Mouse (Mus musculus) myocyte (in vitro differentiated cells): ENCODE data around the gene Anapc13. TPM values are rescaled to one million over a fixed set of nuclear protein-coding genes. Genes with fewer than 3 reads are reported as not detected.

Experiments
- H3K27me3 ChIP-seq: one replicate; pipeline ENCODE4 v1.6.1; 2011; ENCODE audit not compliant: control insufficient read depth, insufficient read depth, insufficient read length
- H3K36me3 ChIP-seq: one replicate; pipeline ENCODE4 v1.6.1; 2011; ENCODE audit not compliant: control insufficient read depth, insufficient read depth
- H3K4me2 ChIP-seq: one replicate; pipeline ENCODE4 v1.6.1; 2011; ENCODE audit warnings: low read depth, control low read depth
- H3K4me3 ChIP-seq: one replicate; pipeline ENCODE4 v1.5.1; 2011; ENCODE audit warnings: mild to moderate bottlenecking, control low read depth, moderate library complexity
- H3K79me2 ChIP-seq: one replicate; pipeline ENCODE4 v1.6.1; 2011; ENCODE audit not compliant: control insufficient read depth, insufficient read depth
- H3ac ChIP-seq: one replicate; pipeline ENCODE4 v1.6.1; 2011; ENCODE audit not compliant: control insufficient read depth, insufficient read length
- CEBPB ChIP-seq: IDR thresholded peaks from 2 replicates; pipeline ENCODE4 v1.6.1; 2011; ENCODE audit warnings: mild to moderate bottlenecking, moderate library complexity; ENCODE audit not compliant: poor library complexity, insufficient read depth, severe bottlenecking
- E2F4 ChIP-seq: IDR thresholded peaks from one replicate; pipeline ENCODE4 v1.6.1; 2011; ENCODE audit warnings: mild to moderate bottlenecking, control low read depth, moderate library complexity; ENCODE audit not compliant: insufficient read depth
- MAX ChIP-seq: IDR thresholded peaks from one replicate; pipeline ENCODE4 v1.6.1; 2011; ENCODE audit warnings: low read depth, mild to moderate bottlenecking, control low read depth
- MYOD1 ChIP-seq, 3 experiments: IDR thresholded peaks; one replicate each; pipeline ENCODE4 v1.6.1; 2011; ENCODE audit warnings: control low read depth in 2 of 3, low read depth in 2 of 3, mild to moderate bottlenecking in 2 of 3, moderate library complexity in 1 of 3; ENCODE audit not compliant: insufficient read length in 2 of 3, control insufficient read depth in 1 of 3
- MYOG ChIP-seq, 3 experiments: IDR thresholded peaks; one replicate each; pipeline ENCODE4 v1.6.1; 2011; ENCODE audit warnings: control low read depth in 2 of 3, low read depth in 2 of 3, mild to moderate bottlenecking in 2 of 3; ENCODE audit not compliant: insufficient read length in 2 of 3, control insufficient read depth in 1 of 3, insufficient read depth in 1 of 3
- POLR2A ChIP-seq: IDR thresholded peaks from one replicate; pipeline ENCODE4 v1.6.1; 2011; ENCODE audit warnings: low read depth, mild to moderate bottlenecking, control low read depth, moderate library complexity; ENCODE audit not compliant: insufficient read length
- POLR2AphosphoS2 ChIP-seq: IDR thresholded peaks from one replicate; pipeline ENCODE4 v1.6.1; 2011; ENCODE audit warnings: low read depth, control low read depth; ENCODE audit not compliant: insufficient read length
- REST ChIP-seq: IDR thresholded peaks from one replicate; pipeline ENCODE4 v1.6.1; 2011; ENCODE audit warnings: mild to moderate bottlenecking, control low read depth, moderate library complexity; ENCODE audit not compliant: insufficient read depth, insufficient read length
- SRF ChIP-seq: IDR thresholded peaks from one replicate; pipeline ENCODE4 v1.6.1; 2011; ENCODE audit warnings: low read depth; ENCODE audit not compliant: control insufficient read depth, insufficient read length
- TCF12 ChIP-seq: IDR thresholded peaks from one replicate; pipeline ENCODE4 v1.6.1; 2011; ENCODE audit warnings: mild to moderate bottlenecking, control low read depth; ENCODE audit not compliant: poor library complexity, insufficient read depth, severe bottlenecking
- TCF3 ChIP-seq: IDR thresholded peaks from one replicate; pipeline ENCODE4 v1.6.1; 2011; ENCODE audit warnings: low read depth, control low read depth; ENCODE audit not compliant: insufficient read length
- USF1 ChIP-seq: IDR thresholded peaks from one replicate; pipeline ENCODE4 v1.6.1; 2011; ENCODE audit warnings: low read depth, mild to moderate bottlenecking, control low read depth, moderate library complexity
- polyA plus RNA-seq: library from polyadenylated mRNA; unstranded; fragments of >200 nt; fragmentation: generic; extraction: Trizol; gene quantifications from one replicate; pipeline ENCODE4 v1.2.1, GENCODE M21; 2012; ENCODE audit warnings: missing spikeins

Anapc13 gene
- polyA plus RNA-seq, 1 experiment = 144 TPM

- Histone ChIP-seq H3K4me2 (peak overlapping the region; percentile 81), H3ac (no peak overlapping the region), H3K4me3 (no peak overlapping the region), H3K27me3 (no peaks in the 10 kb centered on the region), H3K36me3 (no peaks in the 10 kb centered on the region), H3K79me2 (no peaks in the 10 kb centered on the region)
- no peak for TF ChIP-seq POLR2AphosphoS2
- TF ChIP-seq CEBPB = no peak
- no peak for TF ChIP-seq MAX
- no peak for TF ChIP-seq MYOG (IDR thresholded peaks at IDR 0.05; ENCODE audit: control insufficient read depth in 1 of 3, insufficient read depth in 1 of 3, insufficient read length in 2 of 3, low read depth in 2 of 3)
- no peak for TF ChIP-seq MYOD1 (IDR thresholded peaks at IDR 0.05; ENCODE audit: control insufficient read depth in 1 of 3, insufficient read length in 2 of 3, low read depth in 2 of 3)
- no peak for TF ChIP-seq TCF3
- no peak for TF ChIP-seq POLR2A
- no peak for TF ChIP-seq SRF
- no peak for TF ChIP-seq USF1
- no peak for TF ChIP-seq E2F4
- no peak for TF ChIP-seq REST
- TF ChIP-seq TCF12 = no peak
These were observed 25.2 kb downstream of the Anapc13 start for GRCm38 (mm10) chr9:102651199-102651720.

GRCm38 (mm10) chr9:102656355-102657095 is 30.4 kb downstream of the Anapc13 start:
- no peaks in the 10 kb centered on the region for H3K27me3 ChIP-seq
- no peak overlapping the region for H3K4me2 ChIP-seq
- H3ac ChIP-seq = no peak overlapping the region
- no peaks in the 10 kb centered on the region for H3K79me2 ChIP-seq
- H3K36me3 ChIP-seq = no peaks in the 10 kb centered on the region
- TF ChIP-seq SRF = no peak
- TF ChIP-seq REST = no peak
- TF ChIP-seq TCF12 = no peak
- no peak for TF ChIP-seq POLR2AphosphoS2
- no peak for TF ChIP-seq MYOG (IDR thresholded peaks at IDR 0.05; ENCODE audit: control insufficient read depth in 1 of 3, insufficient read depth in 1 of 3, insufficient read length in 2 of 3, low read depth in 2 of 3)
- no peak for TF ChIP-seq POLR2A
- TF ChIP-seq E2F4 = no peak
- no peak for TF ChIP-seq MYOD1 (IDR thresholded peaks at IDR 0.05; ENCODE audit: control insufficient read depth in 1 of 3, insufficient read length in 2 of 3, low read depth in 2 of 3)
- TF ChIP-seq MAX = no peak
- no peak overlapping the region for H3K4me3 ChIP-seq

DNA sequence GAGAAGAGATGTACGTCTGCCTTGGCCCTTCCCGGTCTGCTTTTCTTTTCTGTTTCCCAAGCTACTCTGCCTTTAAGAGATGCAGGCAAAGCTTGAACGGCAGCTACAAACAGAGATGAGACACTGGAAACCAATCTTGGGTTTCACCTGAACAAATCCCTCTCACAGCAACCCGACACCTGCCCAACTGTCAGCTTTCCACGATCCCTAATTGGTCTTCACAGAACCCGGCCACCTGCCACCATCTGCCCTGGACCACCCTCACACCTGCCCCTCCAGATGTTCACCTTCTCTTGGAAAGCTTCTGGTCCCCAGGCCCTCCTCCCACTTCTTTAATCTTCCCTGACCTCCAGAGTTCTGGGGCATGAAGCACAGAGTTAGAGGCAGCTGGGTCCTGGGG is 42.0 kb downstream of the Anapc13 start:
- TF ChIP-seq REST (no peak), TCF12 (no peak), SRF (no peak), MAX (no peak), CEBPB (no peak), MYOD1 (IDR thresholded peaks at IDR 0.05; ENCODE audit: control insufficient read depth in 1 of 3, insufficient read length in 2 of 3, low read depth in 2 of 3) (peak in 1 of 3 experiments; percentile 6), TCF3 (no peak)
- Histone ChIP-seq H3ac (no peak overlapping the region), H3K27me3 (no peaks in the 10 kb centered on the region), H3K79me2 (no peaks in the 10 kb centered on the region), H3K36me3 (no peaks in the 10 kb centered on the region), H3K4me3 (no peak overlapping the region), H3K4me2 (no peak overlapping the region)

- no peaks in the 10 kb centered on the region for H3K79me2 ChIP-seq
- no peaks in the 10 kb centered on the region for H3K36me3 ChIP-seq
- no peak overlapping the region for H3ac ChIP-seq
- H3K4me3 ChIP-seq = no peak overlapping the region
- no peak overlapping the region for H3K4me2 ChIP-seq
- TF ChIP-seq SRF = no peak
- no peak for TF ChIP-seq MYOG (IDR thresholded peaks at IDR 0.05; ENCODE audit: control insufficient read depth in 1 of 3, insufficient read depth in 1 of 3, insufficient read length in 2 of 3, low read depth in 2 of 3)
- no peak for TF ChIP-seq POLR2AphosphoS2
- no peak for TF ChIP-seq MAX
- TF ChIP-seq REST = no peak
- TF ChIP-seq MYOD1 (IDR thresholded peaks at IDR 0.05; ENCODE audit: control insufficient read depth in 1 of 3, insufficient read length in 2 of 3, low read depth in 2 of 3) = no peak
- no peak for TF ChIP-seq POLR2A
- TF ChIP-seq USF1 = no peak
- no peak for TF ChIP-seq CEBPB
- no peak for TF ChIP-seq TCF3
- TF ChIP-seq TCF12 = no peak
- no peaks in the 10 kb centered on the region for H3K27me3 ChIP-seq
These were observed 42.8 kb downstream of the Anapc13 start for GRCm38 (mm10) chr9:102668906-102669305.
